24 mouse cellular contexts compared by ENCODE assay signal in the genomic region with DNA sequence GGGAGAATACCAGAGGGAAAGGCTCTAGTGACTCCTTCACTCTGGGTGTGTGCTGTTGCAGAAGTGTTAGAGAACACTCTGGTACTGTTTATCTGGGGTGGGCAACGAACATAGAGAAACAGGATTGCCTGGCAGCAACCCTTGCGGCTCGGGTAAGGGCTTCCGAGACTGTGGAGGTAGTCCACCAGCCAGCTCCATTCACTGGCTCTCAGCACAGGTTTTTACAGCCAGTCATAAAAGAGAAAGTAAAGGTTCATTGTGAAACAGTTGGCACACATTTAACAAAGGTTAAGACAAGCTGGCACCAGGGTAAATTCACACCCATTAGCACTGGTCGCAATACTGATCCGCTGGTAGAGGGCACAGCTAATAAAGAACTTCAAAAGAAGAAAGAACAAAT.
A peak's percentile ranks its signal among the peaks of the same experiment; 100 is the strongest.
DNase-seq lines count a peak whose midpoint lies in the region; ATAC-seq lines count a peak whose summit lies in the region.
"Had no signal": no experiment of that assay in that cellular context is flagged by ENCODE, and none has a peak within 500 bp of the region (broad histone marks: within the 10 kb centered on the region; RNA-seq: fewer than 3 reads in every experiment).

No protein-coding gene starts in this region.

- no peak overlapping the region for H3K27ac ChIP-seq in limb, embryonic 13.5 days
- no peak overlapping the region for H3K27ac ChIP-seq in limb, embryonic 10.5 days
- H3K27ac ChIP-seq in neural tube, embryonic 14.5 days (ENCODE audit: low read depth, low read length): no peak overlapping the region
- H3K27ac ChIP-seq in intestine, embryonic 15.5 days: no peak overlapping the region
- H3K27ac ChIP-seq: embryonic facial prominence, embryonic 10.5 days; forebrain, embryonic 13.5 days; hindbrain, embryonic 14.5 days; midbrain, embryonic 10.5 days; neural tube, embryonic 15.5 days had no signal

- peak overlapping the region; percentile 19; the same call in 1 of the 2 replicates for H3K4me2 ChIP-seq in limb, embryonic 13.5 days (replicated peaks)
- no peak overlapping the region for H3K4me2 ChIP-seq in neural tube, embryonic 14.5 days (ENCODE audit: low read depth, low read length)
- H3K4me2 ChIP-seq in intestine, embryonic 15.5 days (replicated peaks): no peak overlapping the region
- H3K4me2 ChIP-seq: forebrain, embryonic 13.5 days; hindbrain, embryonic 14.5 days; neural tube, embryonic 15.5 days had no signal

- no peaks in the 10 kb centered on the region for H3K9me3 ChIP-seq in limb, embryonic 13.5 days
- H3K9me3 ChIP-seq in limb, embryonic 10.5 days (replicated peaks): no peaks in the 10 kb centered on the region
- H3K9me3 ChIP-seq in neural tube, embryonic 14.5 days (ENCODE audit: control insufficient read depth, low read length): no peaks in the 10 kb centered on the region
- H3K9me3 ChIP-seq in intestine, embryonic 15.5 days: no peaks in the 10 kb centered on the region
- H3K9me3 ChIP-seq: embryonic facial prominence, embryonic 10.5 days; forebrain, embryonic 13.5 days; midbrain, embryonic 10.5 days; neural tube, embryonic 15.5 days had no signal

- DNase-seq in limb, embryonic 10.5 days (ENCODE audit: low spot score): no peak
- no peak for DNase-seq in neural tube, embryonic 10.5 days (ENCODE audit: extremely low spot score, low spot score)
- DNase-seq in frontal cortex, adult 2 months (ENCODE audit: extremely low spot score in 1 of 2, low spot score in 1 of 2): no peak
- no peak for DNase-seq in urinary bladder, postnatal 36 days (ENCODE audit: low spot score in 2 of 2)
- DNase-seq: adrenal gland, postnatal 36 days; cerebellum, adult 11-12 months; cerebellum, postnatal 10 days; gastrocnemius, postnatal 14 days; heart, postnatal 4 days; kidney, postnatal 25 days; right cerebral cortex, adult 18-20 months; right cerebral cortex, postnatal 4 days had no signal

- no peaks in the 10 kb centered on the region for H3K27me3 ChIP-seq in limb, embryonic 13.5 days
- no peaks in the 10 kb centered on the region for H3K27me3 ChIP-seq in limb, embryonic 10.5 days (ENCODE audit: low read depth, poor library complexity, severe bottlenecking)
- no peaks in the 10 kb centered on the region for H3K27me3 ChIP-seq in neural tube, embryonic 14.5 days (ENCODE audit: control insufficient read depth, insufficient read depth, low read length)
- H3K27me3 ChIP-seq in intestine, embryonic 15.5 days (replicated peaks): no peaks in the 10 kb centered on the region; the same call in 1 of the 2 replicates
- H3K27me3 ChIP-seq: forebrain, embryonic 13.5 days; neural tube, embryonic 15.5 days had no signal

- 28% methylated on average over 6 of the region's 6 CpGs for WGBS in limb, embryonic 13.5 days
- WGBS in limb, embryonic 10.5 days: 45% methylated on average over 6 of the region's 6 CpGs
- 22% methylated on average over 6 of the region's 6 CpGs for WGBS in neural tube, embryonic 14.5 days
- 38% methylated on average over 6 of the region's 6 CpGs for WGBS in intestine, embryonic 15.5 days

- H3K36me3 ChIP-seq in limb, embryonic 13.5 days: no peaks in the 10 kb centered on the region
- no peaks in the 10 kb centered on the region for H3K36me3 ChIP-seq in limb, embryonic 10.5 days
- no peaks in the 10 kb centered on the region for H3K36me3 ChIP-seq in neural tube, embryonic 14.5 days (ENCODE audit: control insufficient read depth, insufficient read depth, low read length)
- no peaks in the 10 kb centered on the region for H3K36me3 ChIP-seq in intestine, embryonic 15.5 days
- H3K36me3 ChIP-seq: embryonic facial prominence, embryonic 10.5 days; midbrain, embryonic 10.5 days; neural tube, embryonic 15.5 days had no signal

- no peak overlapping the region for H3K9ac ChIP-seq in limb, embryonic 13.5 days
- no peak overlapping the region for H3K9ac ChIP-seq in neural tube, embryonic 14.5 days (replicated peaks; ENCODE audit: low read depth, low read length)
- no peak overlapping the region for H3K9ac ChIP-seq in intestine, embryonic 15.5 days
- H3K9ac ChIP-seq: forebrain, embryonic 13.5 days; hindbrain, embryonic 14.5 days; neural tube, embryonic 15.5 days had no signal

- no peak overlapping the region for H3K4me3 ChIP-seq in limb, embryonic 13.5 days
- H3K4me3 ChIP-seq in limb, embryonic 10.5 days: no peak overlapping the region
- no peak overlapping the region for H3K4me3 ChIP-seq in neural tube, embryonic 14.5 days (ENCODE audit: low read depth, low read length)
- H3K4me3 ChIP-seq in intestine, embryonic 15.5 days (replicated peaks): no peak overlapping the region
- H3K4me3 ChIP-seq: embryonic facial prominence, embryonic 10.5 days; forebrain, embryonic 13.5 days; midbrain, embryonic 10.5 days; myocyte; neural tube, embryonic 15.5 days had no signal

- peaks cover 26% of the 10 kb centered on the region for H3K4me1 ChIP-seq in limb, embryonic 13.5 days
- H3K4me1 ChIP-seq in limb, embryonic 10.5 days: peaks cover 18% of the 10 kb centered on the region
- no peaks in the 10 kb centered on the region for H3K4me1 ChIP-seq in neural tube, embryonic 14.5 days (ENCODE audit: control insufficient read depth, insufficient read depth, low read length)
- H3K4me1 ChIP-seq in intestine, embryonic 15.5 days (replicated peaks): no peaks in the 10 kb centered on the region
- H3K4me1 ChIP-seq: embryonic facial prominence, embryonic 10.5 days had no signal

- ATAC-seq in limb, embryonic 13.5 days (ENCODE audit: low FRiP score, low read depth): no peak
- ATAC-seq in neural tube, embryonic 14.5 days (ENCODE audit: low read depth): peak; percentile 31; the same call in 1 of the 2 replicates
- peak; percentile 61 for ATAC-seq in intestine, embryonic 15.5 days
- ATAC-seq: CD4-positive, CD25-positive, alpha-beta regulatory T cell, adult 4 months; forebrain, embryonic 13.5 days; inflammation-experienced regulatory T-cells, adult 6 months; midbrain, embryonic 16.5 days had no signal
